Mouse (Mus musculus): ENCODE measurements at regions not wholly inside any gene's neighbourhood (a gene's known extent, or its start where the extent isn't known, plus 50 kb on each side); places are given as distances from the start of the nearest gene placed in this dataset.

DNA sequence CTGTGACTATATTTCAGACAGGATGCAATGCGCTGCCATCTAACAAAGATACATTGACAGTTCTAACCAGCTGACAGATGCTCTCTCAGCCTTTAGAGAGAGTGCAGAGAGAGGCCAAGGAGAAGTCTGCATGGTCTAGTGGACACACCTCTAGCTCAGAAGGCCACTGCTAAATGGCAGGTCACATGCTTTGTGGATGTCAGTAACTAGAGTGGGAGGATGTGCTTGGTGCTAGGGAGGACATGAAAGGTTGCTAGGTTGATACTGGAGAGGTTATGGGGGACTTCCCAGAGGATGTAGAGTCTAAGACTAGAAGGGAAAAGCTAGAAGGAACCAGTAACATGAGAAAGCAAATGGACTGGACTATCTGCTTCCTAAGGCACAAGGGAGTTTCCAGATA is 271.3 kb upstream of the Zwint start:
- H3K4me3 ChIP-seq (ENCODE audit: low read length), result no peak overlapping the region
- H3K27ac ChIP-seq (ENCODE audit: low read length), result no peak overlapping the region
- no peak overlapping the region for H3K4me2 ChIP-seq (ENCODE audit: low read depth, low read length)
- no peak overlapping the region for H3K9ac ChIP-seq (ENCODE audit: low read length)
- no peaks in the 10 kb centered on the region for H3K9me3 ChIP-seq (ENCODE audit: control insufficient read depth, low read length)
- no peaks in the 10 kb centered on the region for H3K27me3 ChIP-seq (ENCODE audit: control insufficient read depth, insufficient read depth, low read depth, low read length)
- ATAC-seq (ENCODE audit: low read depth), result no peak
- whole genome bisulfite sequencing, result 87% methylated on average over 1 of the region's 1 CpGs
- H3K36me3 ChIP-seq (ENCODE audit: control insufficient read depth, insufficient read depth, low read length), result no peaks in the 10 kb centered on the region
- no peaks in the 10 kb centered on the region for H3K4me1 ChIP-seq (replicated peaks; ENCODE audit: control insufficient read depth, insufficient read depth, low read length)

- no peak for ATAC-seq (ENCODE audit: low read depth)
- WGBS, result 48% methylated on average over 1 of the region's 1 CpGs
These were observed 269.8 kb upstream of the Zwint start for GRCm38 (mm10) chr10:72384826-72385225.

GRCm38 (mm10) chr10:72391397-72391796 is 263.2 kb upstream of the Zwint start:
- no peak overlapping the region for H3K4me3 ChIP-seq (ENCODE audit: low read length)
- no peaks in the 10 kb centered on the region for H3K36me3 ChIP-seq (ENCODE audit: control insufficient read depth, insufficient read depth, low read length)
- no peaks in the 10 kb centered on the region; the same call in 1 of the 2 replicates for H3K9me3 ChIP-seq (ENCODE audit: control insufficient read depth, low read length)
- H3K4me1 ChIP-seq (replicated peaks; ENCODE audit: control insufficient read depth, insufficient read depth, low read length), result no peaks in the 10 kb centered on the region
- H3K27me3 ChIP-seq (ENCODE audit: control insufficient read depth, insufficient read depth, low read depth, low read length), result no peaks in the 10 kb centered on the region
- ATAC-seq (ENCODE audit: low read depth), result no peak
- no peak overlapping the region for H3K27ac ChIP-seq (ENCODE audit: low read length)
- H3K9ac ChIP-seq (ENCODE audit: low read length), result no peak overlapping the region
- no peak overlapping the region for H3K4me2 ChIP-seq (ENCODE audit: low read depth, low read length)
- 90% methylated on average over 1 of the region's 1 CpGs for WGBS

More at GRCm38 (mm10) chr10:72384826-72385225, 269.8 kb upstream of the Zwint start:
- H3K4me3 ChIP-seq (ENCODE audit: low read length), result no peak overlapping the region
- no peak overlapping the region for H3K4me2 ChIP-seq (ENCODE audit: low read depth, low read length)
- no peaks in the 10 kb centered on the region for H3K36me3 ChIP-seq (ENCODE audit: control insufficient read depth, insufficient read depth, low read length)
- no peaks in the 10 kb centered on the region for H3K9me3 ChIP-seq (ENCODE audit: control insufficient read depth, low read length)
- H3K27me3 ChIP-seq (ENCODE audit: control insufficient read depth, insufficient read depth, low read depth, low read length), result no peaks in the 10 kb centered on the region
- H3K4me1 ChIP-seq (replicated peaks; ENCODE audit: control insufficient read depth, insufficient read depth, low read length), result no peaks in the 10 kb centered on the region
- H3K9ac ChIP-seq (ENCODE audit: low read length), result no peak overlapping the region
- no peak overlapping the region for H3K27ac ChIP-seq (ENCODE audit: low read length)

DNA sequence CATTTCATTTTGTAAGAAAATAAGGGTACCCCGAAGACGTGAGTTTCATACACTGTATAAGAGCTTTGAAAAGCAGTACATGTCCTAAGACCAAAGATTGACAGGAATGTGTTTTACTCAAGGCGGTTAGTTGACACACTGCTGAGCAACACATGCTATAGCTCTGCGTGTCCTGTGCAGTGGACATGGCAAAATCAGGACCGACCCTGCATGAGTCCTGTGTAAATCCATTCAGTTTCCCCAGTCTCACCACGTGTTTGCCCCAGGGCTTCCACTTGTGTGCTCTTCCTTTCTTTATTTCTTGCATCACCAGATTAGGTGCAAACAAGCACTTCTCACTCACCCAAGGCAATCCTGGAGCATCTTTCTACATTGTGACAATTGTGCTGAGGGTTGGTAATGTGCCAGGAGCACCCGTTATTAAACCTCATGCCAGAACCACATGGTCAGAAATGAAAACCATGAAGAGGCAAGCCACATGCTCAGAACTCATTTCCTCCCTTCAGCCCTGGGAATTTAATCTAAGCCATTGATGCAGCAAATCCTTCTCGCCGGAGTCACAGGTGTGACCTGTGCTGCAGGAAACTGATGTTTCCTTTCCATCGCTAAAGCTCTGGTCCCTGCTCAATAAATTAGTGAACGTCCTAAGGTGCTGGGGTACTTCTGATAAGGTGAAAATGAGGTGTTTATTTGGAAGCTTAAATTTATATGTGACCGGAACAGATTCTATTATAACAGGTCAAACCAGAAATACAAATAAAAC is 261.2 kb upstream of the Zwint start:
- WGBS, result 80% methylated on average over 12 of the region's 12 CpGs
- no peak for ATAC-seq (ENCODE audit: low read depth)
- Histone ChIP-seq H3K36me3 (ENCODE audit: control insufficient read depth, insufficient read depth, low read length) (no peaks in the 10 kb centered on the region), H3K27ac (ENCODE audit: low read length) (no peak overlapping the region), H3K4me3 (ENCODE audit: low read length) (no peak overlapping the region), H3K4me2 (ENCODE audit: low read depth, low read length) (no peak overlapping the region), H3K9ac (ENCODE audit: low read length) (no peak overlapping the region), H3K9me3 (ENCODE audit: control insufficient read depth, low read length) (no peaks in the 10 kb centered on the region; the same call in 1 of the 2 replicates), H3K27me3 (ENCODE audit: control insufficient read depth, insufficient read depth, low read depth, low read length) (no peaks in the 10 kb centered on the region), H3K4me1 (replicated peaks; ENCODE audit: control insufficient read depth, insufficient read depth, low read length) (no peaks in the 10 kb centered on the region)

GRCm38 (mm10) chr10:72394367-72394766 is 260.3 kb upstream of the Zwint start:
- Histone ChIP-seq H3K36me3 (ENCODE audit: control insufficient read depth, insufficient read depth, low read length) (no peaks in the 10 kb centered on the region), H3K27ac (ENCODE audit: low read length) (no peak overlapping the region), H3K9ac (ENCODE audit: low read length) (no peak overlapping the region), H3K4me3 (ENCODE audit: low read length) (no peak overlapping the region), H3K4me1 (replicated peaks; ENCODE audit: control insufficient read depth, insufficient read depth, low read length) (no peaks in the 10 kb centered on the region), H3K4me2 (ENCODE audit: low read depth, low read length) (no peak overlapping the region), H3K9me3 (ENCODE audit: control insufficient read depth, low read length) (no peaks in the 10 kb centered on the region; the same call in 1 of the 2 replicates), H3K27me3 (ENCODE audit: control insufficient read depth, insufficient read depth, low read depth, low read length) (no peaks in the 10 kb centered on the region)
- 96% methylated on average over 1 of the region's 1 CpGs for WGBS
- ATAC-seq (ENCODE audit: low read depth), result no peak

- Histone ChIP-seq H3K4me2 (ENCODE audit: low read depth, low read length) (no peak overlapping the region), H3K27ac (ENCODE audit: low read length) (no peak overlapping the region), H3K36me3 (ENCODE audit: control insufficient read depth, insufficient read depth, low read length) (no peaks in the 10 kb centered on the region), H3K4me3 (ENCODE audit: low read length) (no peak overlapping the region), H3K9ac (ENCODE audit: low read length) (no peak overlapping the region), H3K27me3 (ENCODE audit: control insufficient read depth, insufficient read depth, low read depth, low read length) (no peaks in the 10 kb centered on the region), H3K9me3 (ENCODE audit: control insufficient read depth, low read length) (no peaks in the 10 kb centered on the region), H3K4me1 (replicated peaks; ENCODE audit: control insufficient read depth, insufficient read depth, low read length) (no peaks in the 10 kb centered on the region)
- ATAC-seq (ENCODE audit: low read depth), result no peak
- WGBS, result 71% methylated on average over 4 of the region's 4 CpGs
These were observed 251.4 kb upstream of the Zwint start for GRCm38 (mm10) chr10:72403290-72403689.

- Histone ChIP-seq H3K9ac (ENCODE audit: low read length) (no peak overlapping the region), H3K9me3 (ENCODE audit: control insufficient read depth, low read length) (no peaks in the 10 kb centered on the region), H3K4me3 (ENCODE audit: low read length) (no peak overlapping the region), H3K36me3 (ENCODE audit: control insufficient read depth, insufficient read depth, low read length) (no peaks in the 10 kb centered on the region), H3K27me3 (ENCODE audit: control insufficient read depth, insufficient read depth, low read depth, low read length) (no peaks in the 10 kb centered on the region), H3K27ac (ENCODE audit: low read length) (no peak overlapping the region), H3K4me1 (replicated peaks; ENCODE audit: control insufficient read depth, insufficient read depth, low read length) (no peaks in the 10 kb centered on the region), H3K4me2 (ENCODE audit: low read depth, low read length) (no peak overlapping the region)
- ATAC-seq (ENCODE audit: low read depth), result no peak
- WGBS, result 44% methylated on average over 3 of the region's 3 CpGs
These were observed 244.3 kb upstream of the Zwint start for GRCm38 (mm10) chr10:72410305-72410704.

DNA sequence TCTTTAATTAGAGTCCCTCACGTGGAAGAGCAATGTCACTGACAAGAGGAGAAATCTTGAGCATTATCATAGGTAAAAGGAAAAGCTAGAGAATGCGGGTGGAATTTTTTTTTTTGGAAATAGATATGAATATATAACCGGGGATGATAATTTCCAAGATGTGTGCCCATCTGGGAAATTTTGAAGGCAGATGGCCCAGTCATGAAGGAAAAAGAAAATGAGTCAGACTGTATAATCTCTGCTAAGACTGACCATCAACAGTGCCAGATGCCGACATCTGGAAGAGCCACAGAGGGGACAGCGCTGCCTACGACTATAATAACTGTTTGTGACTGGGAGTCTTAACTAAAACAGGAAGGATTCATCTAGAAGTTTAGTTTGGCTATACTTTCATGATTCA is 243.0 kb upstream of the Zwint start:
- Histone ChIP-seq H3K4me2 (ENCODE audit: low read depth, low read length) (no peak overlapping the region), H3K9me3 (ENCODE audit: control insufficient read depth, low read length) (no peaks in the 10 kb centered on the region), H3K9ac (ENCODE audit: low read length) (no peak overlapping the region), H3K36me3 (ENCODE audit: control insufficient read depth, insufficient read depth, low read length) (no peaks in the 10 kb centered on the region), H3K27ac (ENCODE audit: low read length) (no peak overlapping the region), H3K4me3 (ENCODE audit: low read length) (no peak overlapping the region), H3K4me1 (replicated peaks; ENCODE audit: control insufficient read depth, insufficient read depth, low read length) (no peaks in the 10 kb centered on the region), H3K27me3 (ENCODE audit: control insufficient read depth, insufficient read depth, low read depth, low read length) (no peaks in the 10 kb centered on the region)
- ATAC-seq (ENCODE audit: low read depth), result no peak
- 69% methylated on average over 6 of the region's 6 CpGs for WGBS

GRCm38 (mm10) chr10:72454629-72455028 is 200.0 kb upstream of the Zwint start:
- Histone ChIP-seq H3K9me3 (ENCODE audit: control insufficient read depth, low read length) (no peaks in the 10 kb centered on the region), H3K27me3 (ENCODE audit: control insufficient read depth, insufficient read depth, low read depth, low read length) (no peaks in the 10 kb centered on the region), H3K27ac (ENCODE audit: low read length) (no peak overlapping the region), H3K36me3 (ENCODE audit: control insufficient read depth, insufficient read depth, low read length) (no peaks in the 10 kb centered on the region), H3K4me2 (ENCODE audit: low read depth, low read length) (no peak overlapping the region), H3K4me3 (ENCODE audit: low read length) (no peak overlapping the region), H3K4me1 (replicated peaks; ENCODE audit: control insufficient read depth, insufficient read depth, low read length) (no peaks in the 10 kb centered on the region), H3K9ac (ENCODE audit: low read length) (no peak overlapping the region)
- WGBS, result 83% methylated on average over 4 of the region's 4 CpGs
- ATAC-seq (ENCODE audit: low read depth), result no peak

Measured in lung, embryonic 16.5 days (tissue).